Mouse (Mus musculus) bone marrow macrophage, adult 2 months (primary cell): ENCODE results near the gene Slc39a8. TPM values are rescaled to one million over a fixed set of nuclear protein-coding genes. Genes with fewer than 3 reads are reported as not detected.

Experiments used
- H3K27ac ChIP-seq: 2 replicates; pipeline ENCODE4 v1.5.1; 2012; ENCODE audit warnings: low read depth, low read length; ENCODE audit not compliant: insufficient read depth
- H3K4me1 ChIP-seq: 2 replicates; pipeline ENCODE4 v1.6.1; 2012; ENCODE audit warnings: low read length; ENCODE audit not compliant: control insufficient read depth, insufficient read depth
- H3K4me3 ChIP-seq: 2 replicates; pipeline ENCODE4 v1.5.1; 2012; ENCODE audit warnings: mild to moderate bottlenecking, low read length, moderate library complexity; ENCODE audit not compliant: insufficient read depth
- CTCF ChIP-seq: IDR thresholded peaks from 2 replicates; pipeline ENCODE4 v1.5.1; 2012; ENCODE audit warnings: low read depth, mild to moderate bottlenecking, low read length, moderate library complexity
- POLR2A ChIP-seq: IDR thresholded peaks from 2 replicates; pipeline ENCODE4 v1.6.1; 2012; ENCODE audit warnings: mild to moderate bottlenecking, low read depth, low read length, borderline replicate concordance
- polyA plus RNA-seq: library from polyadenylated mRNA; stranded (reverse); fragments of >200 nt; gene quantifications from 2 replicates; pipeline ENCODE4 v1.2.4, GENCODE M21; 2012; ENCODE audit not compliant: missing spikeins, insufficient read depth, insufficient read length

Slc39a8 gene
- polyA plus RNA-seq, 1 experiment, result 7.2 TPM

- Histone ChIP-seq H3K4me1 (no peaks in the 10 kb centered on the region), H3K27ac (no peak overlapping the region), H3K4me3 (no peak overlapping the region)
- TF ChIP-seq CTCF (no peak), POLR2A (no peak)
These were observed 79.8 kb downstream of the Slc39a8 start for GRCm38 (mm10) chr3:135904881-135905280.

- H3K4me3 ChIP-seq, result no peak overlapping the region
- H3K27ac ChIP-seq, result no peak overlapping the region
- no peaks in the 10 kb centered on the region for H3K4me1 ChIP-seq
- TF ChIP-seq CTCF (no peak), POLR2A (no peak)
These were observed 80.7 kb downstream of the Slc39a8 start for GRCm38 (mm10) chr3:135905729-135906128.

- no peak overlapping the region for H3K27ac ChIP-seq
- H3K4me1 ChIP-seq, result no peaks in the 10 kb centered on the region
- no peak for TF ChIP-seq CTCF
- H3K4me3 ChIP-seq, result no peak overlapping the region
These were observed 81.9 kb downstream of the Slc39a8 start for GRCm38 (mm10) chr3:135907028-135907427.

GRCm38 (mm10) chr3:135915941-135916340, 90.9 kb downstream of the Slc39a8 start:
- TF ChIP-seq POLR2A (no peak), CTCF (no peak)
- Histone ChIP-seq H3K27ac (no peak overlapping the region), H3K4me1 (no peaks in the 10 kb centered on the region), H3K4me3 (no peak overlapping the region)

GRCm38 (mm10) chr3:135918566-135919180, 93.6 kb downstream of the Slc39a8 start:
- H3K4me3 ChIP-seq, result no peak overlapping the region
- no peak overlapping the region for H3K27ac ChIP-seq
- H3K4me1 ChIP-seq, result no peaks in the 10 kb centered on the region
- no peak for TF ChIP-seq CTCF
- no peak for TF ChIP-seq POLR2A

- Histone ChIP-seq H3K4me1 (no peaks in the 10 kb centered on the region), H3K4me3 (no peak overlapping the region), H3K27ac (no peak overlapping the region)
- TF ChIP-seq POLR2A (no peak), CTCF (no peak)
These were observed 94.2 kb downstream of the Slc39a8 start for GRCm38 (mm10) chr3:135919305-135919704.

GRCm38 (mm10) chr3:135926729-135927128, 101.7 kb downstream of the Slc39a8 start:
- H3K4me1 ChIP-seq, result no peaks in the 10 kb centered on the region
- no peak overlapping the region for H3K27ac ChIP-seq
- TF ChIP-seq POLR2A, result no peak
- TF ChIP-seq CTCF, result no peak
- H3K4me3 ChIP-seq, result no peak overlapping the region

- TF ChIP-seq POLR2A (no peak), CTCF (peak; percentile 40; the same call in 1 of the 2 replicates)
These were observed 103.1 kb downstream of the Slc39a8 start for GRCm38 (mm10) chr3:135928184-135928583.

GRCm38 (mm10) chr3:135937455-135937854, 112.4 kb downstream of the Slc39a8 start:
- Histone ChIP-seq H3K4me1 (no peaks in the 10 kb centered on the region), H3K27ac (no peak overlapping the region), H3K4me3 (no peak overlapping the region)
- no peak for TF ChIP-seq POLR2A
- TF ChIP-seq CTCF, result no peak

More at GRCm38 (mm10) chr3:135928184-135928583, 103.1 kb downstream of the Slc39a8 start:
- Histone ChIP-seq H3K4me3 (no peak overlapping the region), H3K27ac (no peak overlapping the region), H3K4me1 (no peaks in the 10 kb centered on the region)

Other genes with a start within 250 kb of the Slc39a8 start
- 106 and 111 TPM in 2 replicates for gene Nfkb1, start 133.7 kb upstream of the Slc39a8 start, polyA plus RNA-seq